Mouse (Mus musculus) T-helper 1 cell (primary cell): Measurements from ENCODE around the gene Rasgef1a.

Source experiments
- in situ Hi-C: fragments of 300-600 bp; cut with MboI, MseI; formaldehyde crosslinking; loops from one replicate; pipeline ENCODE4 v1.15.1; 2025; ENCODE audit warnings: high pct_unique_total_duplicates

Rasgef1a gene

GRCm38 (mm10) chr6:118027036-118027435 lies 15.8 kb downstream of the Rasgef1a start:
- in situ Hi-C loops, result no loop called here

GRCm38 (mm10) chr6:118031467-118031866 lies 20.2 kb downstream of the Rasgef1a start:
- in situ Hi-C loops, result no loop called here

DNA sequence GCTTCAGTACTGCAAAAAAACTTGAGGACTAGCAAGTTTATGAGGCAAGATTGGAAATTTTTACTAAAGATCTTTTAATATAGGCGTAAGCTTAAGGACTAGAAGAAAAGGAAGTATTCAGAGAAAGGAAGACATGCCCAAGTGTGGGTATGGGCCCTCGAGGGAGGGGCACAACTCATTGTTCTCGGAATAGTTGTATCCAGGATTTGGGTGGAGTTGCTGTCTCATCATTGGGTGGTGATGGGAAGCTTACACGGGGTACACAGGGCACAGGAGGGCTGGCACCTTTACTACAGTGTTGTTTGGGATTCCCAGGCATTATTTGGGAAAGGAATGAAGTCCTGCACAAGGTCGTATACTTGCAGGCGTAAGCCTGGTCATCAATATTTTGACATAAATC lies 24.4 kb downstream of the Rasgef1a start:
- in situ Hi-C loops, result no loop called here

- in situ Hi-C loops, result no loop called here
Observed at GRCm38 (mm10) chr6:118036118-118036805, 25.0 kb downstream of the Rasgef1a start.

- in situ Hi-C loops, result no loop called here
Observed at GRCm38 (mm10) chr6:118036866-118037265, 25.6 kb downstream of the Rasgef1a start.

DNA sequence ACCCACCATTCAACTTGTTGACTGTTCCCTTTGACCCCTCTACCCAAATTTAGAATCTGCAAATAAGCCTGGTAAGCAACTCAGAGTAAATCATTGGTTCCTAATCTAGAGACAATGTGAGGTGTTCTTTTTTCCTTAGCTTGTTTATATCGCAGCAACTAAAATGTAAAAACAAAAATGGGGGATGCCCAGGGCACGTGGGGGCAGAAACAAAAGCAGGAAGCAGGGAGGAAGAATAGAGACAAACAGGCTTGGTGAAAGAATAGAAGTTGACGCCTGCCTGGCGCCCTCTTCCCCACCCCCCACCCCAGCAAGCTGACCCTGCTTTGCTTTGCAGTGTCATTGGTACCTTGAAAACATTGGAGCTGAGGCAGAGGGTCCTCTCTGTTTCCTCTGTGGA lies 33.9 kb downstream of the Rasgef1a start:
- in situ Hi-C loops, result no loop called here

DNA sequence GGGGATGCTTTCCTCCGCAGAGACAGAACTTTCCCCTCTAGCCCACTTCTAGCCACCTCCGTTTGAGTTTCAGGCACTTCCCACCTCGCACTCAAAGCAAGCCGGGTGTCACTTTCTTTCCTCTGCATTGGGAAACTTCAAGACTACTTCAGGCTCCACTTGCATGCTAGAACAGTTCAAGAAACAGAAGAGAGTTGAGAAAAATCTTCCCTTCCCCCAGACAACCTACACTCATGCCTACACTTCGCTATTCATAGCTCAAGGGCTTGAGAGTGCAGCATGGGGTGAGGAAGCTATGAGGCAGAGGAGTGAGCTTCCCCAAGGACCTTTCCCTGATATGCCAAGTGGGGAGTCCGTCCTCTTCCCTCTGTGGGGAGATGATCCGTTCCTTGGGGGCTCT lies 34.7 kb downstream of the Rasgef1a start:
- in situ Hi-C loops, result no loop called here

DNA sequence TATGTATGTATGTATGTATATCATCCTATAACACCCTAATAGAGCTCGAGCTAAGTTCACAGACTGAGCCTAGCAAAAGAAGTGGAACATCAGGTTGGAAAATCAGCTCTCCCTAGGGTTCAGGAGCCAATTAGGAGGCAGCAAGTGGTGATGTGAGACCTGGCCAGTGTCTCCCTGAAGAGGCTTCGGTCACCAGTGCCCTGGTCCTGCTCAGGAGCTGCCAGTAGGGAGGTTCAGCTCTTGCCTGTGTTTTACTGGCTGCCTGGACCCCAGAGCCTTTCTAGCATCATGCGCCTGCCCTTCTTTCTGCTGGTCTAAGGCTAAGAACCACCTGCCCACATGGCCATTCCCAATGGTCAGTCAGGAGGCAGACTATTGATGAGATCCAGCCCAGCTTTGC lies 35.3 kb downstream of the Rasgef1a start:
- in situ Hi-C loops, result no loop called here

DNA sequence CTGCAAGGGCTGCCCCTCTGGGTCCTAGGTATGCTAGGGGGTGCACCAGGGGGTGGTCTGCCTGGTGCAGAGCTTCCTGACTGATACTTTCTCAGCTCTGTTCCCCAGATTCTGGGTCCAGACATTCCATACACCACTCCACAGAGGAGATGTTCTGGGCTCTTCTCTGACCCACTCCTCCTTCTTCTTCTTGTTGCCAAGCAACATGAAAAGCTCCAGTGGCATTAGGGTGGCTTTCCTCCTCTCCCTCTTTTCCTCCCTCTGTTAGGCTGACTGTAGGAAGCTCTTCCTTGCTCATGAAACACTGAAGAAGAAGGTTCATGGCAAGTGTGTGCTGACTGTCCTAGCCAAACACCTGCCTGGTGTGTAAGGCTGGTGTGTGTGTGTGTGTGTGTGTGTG lies 35.7 kb downstream of the Rasgef1a start:
- in situ Hi-C loops, result no loop called here

GRCm38 (mm10) chr6:118047811-118048505 lies 36.7 kb downstream of the Rasgef1a start:
- in situ Hi-C loops, result no loop called here

GRCm38 (mm10) chr6:118049776-118050175 lies 38.5 kb downstream of the Rasgef1a start:
- in situ Hi-C loops, result no loop called here

DNA sequence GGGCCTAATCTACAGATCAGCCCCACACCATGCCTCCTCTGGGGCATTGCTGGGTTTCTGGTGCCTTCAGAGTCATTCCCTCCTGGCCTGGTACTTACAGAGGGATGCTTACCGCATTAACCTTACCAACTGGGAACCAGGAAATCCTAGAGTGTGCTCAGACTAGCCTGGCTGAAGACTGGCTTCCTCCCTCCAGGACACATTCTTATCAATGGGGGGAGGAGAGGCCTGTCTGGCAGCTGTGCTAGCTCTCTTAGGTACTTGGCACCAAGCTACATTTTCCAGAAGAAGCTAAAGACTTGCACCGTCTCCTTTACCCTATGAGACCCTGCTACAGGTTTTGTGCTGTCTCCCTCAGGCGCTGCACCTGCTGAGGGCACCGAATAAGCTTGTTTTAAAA lies 40.2 kb downstream of the Rasgef1a start:
- in situ Hi-C loops, result no loop called here

DNA sequence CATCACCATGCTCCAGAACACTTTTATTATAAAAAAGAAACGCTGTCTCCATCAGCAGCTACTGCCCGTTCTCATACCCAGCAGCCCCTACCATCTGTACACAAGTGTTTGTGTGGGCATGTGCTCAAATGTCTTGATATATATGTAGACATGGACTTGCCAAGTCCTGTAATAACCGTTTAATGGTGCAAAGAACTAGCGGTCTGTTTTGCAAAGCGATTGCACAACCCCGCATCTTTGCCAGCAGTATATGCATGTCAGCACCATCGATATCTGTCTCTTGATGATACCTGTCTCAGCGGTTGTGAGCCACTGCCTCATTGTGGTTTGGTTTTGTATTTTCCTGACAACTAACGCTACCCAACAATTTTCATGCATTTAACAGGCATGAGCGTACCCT lies 44.0 kb downstream of the Rasgef1a start:
- in situ Hi-C loops, result no loop called here

- in situ Hi-C loops, result no loop called here
Observed at GRCm38 (mm10) chr6:118061266-118061665, 50.0 kb downstream of the Rasgef1a start.

DNA sequence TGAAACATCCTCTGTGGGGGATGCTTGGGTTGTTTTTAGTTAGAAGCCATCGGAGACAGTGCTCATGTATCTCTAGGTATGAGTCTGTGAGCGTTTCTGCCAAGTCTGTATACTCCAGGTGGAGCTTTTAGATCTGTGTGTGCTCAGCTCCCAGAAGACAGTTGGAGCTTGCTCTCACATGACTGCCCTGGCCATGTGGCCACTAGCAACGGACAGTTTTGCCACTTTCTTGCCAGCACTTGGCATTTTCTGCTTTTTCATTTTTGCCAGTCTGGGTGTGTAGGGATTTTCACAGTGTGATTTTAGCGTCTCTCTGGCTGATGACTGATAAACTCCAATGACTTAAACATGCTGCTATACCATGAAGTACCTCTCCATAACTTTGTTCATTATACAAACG lies 52.0 kb downstream of the Rasgef1a start:
- in situ Hi-C loops, result no loop called here

DNA sequence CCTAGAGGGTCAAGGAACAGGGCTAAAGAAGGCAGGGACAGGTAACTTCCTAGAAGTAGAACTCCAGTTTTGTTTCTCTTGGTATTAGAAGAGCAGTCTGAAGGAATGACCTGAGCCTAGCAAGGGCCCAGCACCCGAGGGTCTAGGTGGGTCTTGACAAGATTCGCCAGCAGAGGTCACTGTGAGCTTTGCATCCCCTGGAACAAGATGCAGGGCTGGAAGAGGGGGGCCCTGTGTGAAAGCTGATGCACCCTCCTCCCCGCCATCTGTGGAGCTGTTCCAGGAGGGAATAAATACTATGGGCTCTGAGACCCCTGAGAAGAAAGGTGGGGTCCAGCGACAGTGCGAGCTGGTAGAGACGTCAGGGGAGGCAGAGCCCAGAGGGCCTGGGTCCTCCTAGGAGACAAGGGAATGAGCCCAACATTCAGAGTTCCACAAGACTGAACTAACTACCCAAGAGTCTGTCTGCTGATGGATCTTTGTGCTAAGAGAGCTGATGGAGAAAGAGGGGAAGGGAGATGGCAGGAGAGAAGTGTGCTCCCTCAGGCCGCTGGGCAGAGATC lies 53.8 kb downstream of the Rasgef1a start:
- in situ Hi-C loops, result no loop called here

- in situ Hi-C loops, result no loop called here
Observed at GRCm38 (mm10) chr6:118065837-118066198, 54.6 kb downstream of the Rasgef1a start.

GRCm38 (mm10) chr6:118066199-118067081 lies 55.2 kb downstream of the Rasgef1a start:
- in situ Hi-C loops, result no loop called here

DNA sequence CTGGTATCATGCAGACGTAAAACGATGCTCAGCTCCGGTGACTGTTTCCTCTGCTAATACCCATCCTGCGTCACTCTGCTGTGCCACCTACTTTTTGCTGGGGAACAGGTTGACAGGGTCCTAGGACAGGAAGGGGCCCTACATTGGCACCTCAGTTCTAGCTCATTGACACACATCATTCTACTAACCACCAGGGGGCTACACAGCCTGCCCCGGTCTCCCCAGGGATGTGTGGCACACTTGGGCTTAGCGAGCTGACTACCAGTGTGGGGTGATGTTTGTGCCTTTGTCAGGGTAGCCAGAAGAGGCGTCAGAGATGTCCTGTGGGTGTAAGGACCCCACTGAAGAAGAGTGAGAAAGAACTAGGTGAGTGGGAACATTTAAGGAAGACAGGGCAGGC lies 56.5 kb downstream of the Rasgef1a start:
- in situ Hi-C loops, result no loop called here

DNA sequence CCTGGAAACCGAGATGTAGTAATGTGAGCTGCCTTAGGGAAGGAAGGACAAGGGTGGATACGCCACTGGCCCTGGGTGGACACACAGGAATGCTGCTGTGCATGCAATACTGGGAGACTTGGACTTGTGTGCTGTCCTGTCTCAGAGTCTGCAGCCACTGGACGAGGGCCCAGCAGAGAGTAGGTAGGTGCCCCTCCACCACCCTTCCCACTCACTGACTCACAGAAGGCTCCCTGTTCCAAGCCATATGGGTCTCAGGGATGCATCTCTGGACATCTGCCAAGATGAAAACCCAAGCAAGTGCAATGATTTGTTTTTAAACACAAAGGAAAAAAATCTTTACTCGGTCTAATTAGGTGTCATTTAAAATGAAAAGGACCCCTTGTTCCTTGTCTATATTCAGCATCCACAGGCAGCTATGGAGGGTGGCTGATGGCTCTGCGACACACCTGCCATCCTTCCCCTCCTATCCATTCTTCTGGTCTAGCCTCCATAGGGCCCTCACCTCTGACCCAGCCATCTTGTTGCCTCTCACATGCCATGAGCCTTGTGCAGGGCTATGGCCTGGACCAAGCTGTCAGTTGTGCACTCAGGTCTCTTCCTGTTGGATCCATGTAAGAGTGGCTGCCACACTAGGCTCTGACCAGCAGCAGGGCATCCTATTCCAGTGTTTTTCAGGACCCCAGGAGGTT lies 59.2 kb downstream of the Rasgef1a start:
- in situ Hi-C loops, result no loop called here

- in situ Hi-C loops, result no loop called here
Observed at GRCm38 (mm10) chr6:118071013-118071350, 59.7 kb downstream of the Rasgef1a start.

GRCm38 (mm10) chr6:118071416-118071815 lies 60.2 kb downstream of the Rasgef1a start:
- in situ Hi-C loops, result no loop called here
